Mouse (Mus musculus) cerebellum, postnatal 36 days (tissue): ENCODE results near the gene Krtap5-2.

Experiments used
- DNase-seq, 2 experiments: peaks; one replicate each; pipeline ENCODE4 v3.0.0; 2021 to 2022; ENCODE audit warnings: mixed read lengths in 2 of 2

The Krtap5-2 gene

DNA sequence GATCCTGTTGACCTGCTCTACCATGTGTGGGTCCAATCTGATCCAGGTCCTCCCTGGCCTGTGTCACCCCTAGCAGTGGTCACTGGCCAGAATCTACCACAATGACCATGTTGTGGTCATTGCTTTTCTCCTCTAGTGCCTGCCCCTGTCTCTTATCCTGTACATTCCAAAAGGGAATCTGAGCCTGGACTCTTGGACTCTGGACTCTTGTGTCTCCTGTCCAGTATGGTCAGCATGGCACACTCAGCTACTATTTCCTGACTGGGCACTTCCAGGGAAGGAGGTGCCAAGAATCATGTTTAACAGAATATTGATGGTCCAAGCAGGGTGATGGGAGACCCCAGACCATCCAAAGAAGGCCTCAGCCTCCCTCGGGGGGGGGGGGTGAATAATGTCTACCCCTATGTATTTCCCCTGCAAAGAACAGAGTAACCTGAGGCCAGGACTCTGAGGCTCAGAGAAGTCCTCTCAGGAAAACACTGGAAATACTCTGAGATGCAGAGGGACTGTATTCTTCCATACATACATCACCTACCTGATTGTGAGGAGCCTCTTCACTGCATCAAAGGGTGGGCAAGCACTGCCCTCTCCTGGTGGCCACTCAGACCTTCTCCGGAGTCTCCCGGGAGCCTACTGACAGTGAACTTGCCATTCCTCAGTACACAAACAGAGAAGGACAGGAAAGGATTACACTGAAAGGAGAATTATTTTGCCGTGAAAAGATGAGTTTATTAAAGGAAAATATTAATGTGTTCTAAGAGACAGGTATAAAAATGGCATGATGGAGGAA lies 41.4 kb downstream of the Krtap5-2 start:
- DNase-seq: peak; percentile 5 to 12

DNA sequence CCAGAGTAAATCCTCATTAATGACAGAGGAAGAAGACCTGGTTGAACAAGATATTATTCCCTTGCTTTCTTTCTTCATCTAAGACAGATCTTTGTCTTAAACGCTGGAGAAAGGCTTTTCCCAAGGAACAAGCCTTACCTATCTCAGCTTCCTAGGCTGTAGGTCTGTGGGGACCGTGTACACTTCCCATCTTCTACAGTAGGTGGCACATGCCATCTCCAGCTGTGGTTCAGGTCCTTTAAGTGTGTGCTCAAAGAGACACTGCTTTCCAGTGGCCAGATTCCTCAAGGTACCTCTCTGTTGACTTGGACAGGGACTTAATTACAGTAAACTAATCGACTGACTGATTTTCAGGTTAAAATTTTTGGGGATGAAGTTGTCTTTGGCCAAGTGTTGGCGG lies 47.0 kb downstream of the Krtap5-2 start:
- no peak for DNase-seq
